Mouse (Mus musculus): ENCODE data around the gene Rasgrp3. TPM values are rescaled to one million over a fixed set of nuclear protein-coding genes. Genes with fewer than 3 reads are reported as not detected.
"Not testable (repeated sequence)": the region's sequence is repeated elsewhere in the genome, so short reads cannot be mapped to it uniquely, and the experiment has no call there.

Gene Rasgrp3
- polyA plus RNA-seq, 1 experiment from 2014 or later, result 24.5 TPM

GRCm38 (mm10) chr17:75441260-75441830 lies 5.6 kb downstream of the Rasgrp3 start:
- no peak overlapping the region for H3K4me3 ChIP-seq (ENCODE audit: low read depth, low read length)
- WGBS, result 61% methylated on average over 5 of the region's 5 CpGs
- no peak overlapping the region for H3K27ac ChIP-seq (ENCODE audit: low read depth)
- no peaks in the 10 kb centered on the region for H3K36me3 ChIP-seq (ENCODE audit: insufficient read depth)
- no peak overlapping the region for H3K4me2 ChIP-seq
- no peaks in the 10 kb centered on the region for H3K4me1 ChIP-seq (ENCODE audit: insufficient read depth)
- no peak overlapping the region for H3K9ac ChIP-seq
- no peak for TF ChIP-seq CTCF (IDR thresholded peaks at IDR 0.05; ENCODE audit: low read depth)
- H3K9me3 ChIP-seq (ENCODE audit: low read depth, low read length), result no peaks in the 10 kb centered on the region
- no peak for ATAC-seq (ENCODE audit: insufficient read depth)
- DNase-seq, result no peak
- H3K27me3 ChIP-seq (ENCODE audit: insufficient read depth, low read length), result no peaks in the 10 kb centered on the region

- Histone ChIP-seq H3K4me1 (ENCODE audit: insufficient read depth) (no peaks in the 10 kb centered on the region), H3K27ac (ENCODE audit: low read depth) (no peak overlapping the region), H3K9me3 (ENCODE audit: low read depth, low read length) (no peaks in the 10 kb centered on the region), H3K4me2 (no peak overlapping the region), H3K9ac (no peak overlapping the region), H3K36me3 (ENCODE audit: insufficient read depth) (no peaks in the 10 kb centered on the region), H3K4me3 (ENCODE audit: low read depth, low read length) (no peak overlapping the region), H3K27me3 (ENCODE audit: insufficient read depth, low read length) (no peaks in the 10 kb centered on the region)
- no peak for TF ChIP-seq CTCF (IDR thresholded peaks at IDR 0.05; ENCODE audit: low read depth)
- DNase-seq (no peak), ATAC-seq (ENCODE audit: insufficient read depth) (no peak)
- 95% methylated on average over 8 of the region's 8 CpGs for WGBS
Measured at GRCm38 (mm10) chr17:75442352-75442751, 6.7 kb downstream of the Rasgrp3 start.

GRCm38 (mm10) chr17:75443064-75443621 lies 7.4 kb downstream of the Rasgrp3 start:
- no peak overlapping the region for H3K4me2 ChIP-seq
- TF ChIP-seq CTCF (IDR thresholded peaks at IDR 0.05; ENCODE audit: low read depth), result no peak
- 66% methylated on average over 6 of the region's 6 CpGs for WGBS

GRCm38 (mm10) chr17:75448257-75448656 lies 12.6 kb downstream of the Rasgrp3 start:
- Histone ChIP-seq H3K27me3 (ENCODE audit: insufficient read depth, low read length) (no peaks in the 10 kb centered on the region), H3K27ac (ENCODE audit: low read depth) (no peak overlapping the region), H3K9me3 (ENCODE audit: low read depth, low read length) (no peaks in the 10 kb centered on the region), H3K4me2 (no peak overlapping the region), H3K4me1 (ENCODE audit: insufficient read depth) (no peaks in the 10 kb centered on the region), H3K4me3 (ENCODE audit: low read depth, low read length) (no peak overlapping the region), H3K36me3 (ENCODE audit: insufficient read depth) (no peaks in the 10 kb centered on the region), H3K9ac (no peak overlapping the region)
- 91% methylated on average over 3 of the region's 3 CpGs for whole genome bisulfite sequencing
- TF ChIP-seq CTCF (IDR thresholded peaks at IDR 0.05; ENCODE audit: low read depth), result no peak
- no peak for DNase-seq
- no peak for ATAC-seq (ENCODE audit: insufficient read depth)

More at GRCm38 (mm10) chr17:75443064-75443621, 7.4 kb downstream of the Rasgrp3 start:
- Histone ChIP-seq H3K36me3 (ENCODE audit: insufficient read depth) (no peaks in the 10 kb centered on the region), H3K27ac (ENCODE audit: low read depth) (no peak overlapping the region), H3K9ac (no peak overlapping the region), H3K9me3 (ENCODE audit: low read depth, low read length) (no peaks in the 10 kb centered on the region), H3K4me3 (ENCODE audit: low read depth, low read length) (no peak overlapping the region), H3K27me3 (ENCODE audit: insufficient read depth, low read length) (no peaks in the 10 kb centered on the region), H3K4me1 (ENCODE audit: insufficient read depth) (no peaks in the 10 kb centered on the region)
- DNase-seq (no peak), ATAC-seq (ENCODE audit: insufficient read depth) (no peak)

- ATAC-seq (ENCODE audit: insufficient read depth) (no peak), DNase-seq (no peak)
- no peaks in the 10 kb centered on the region for H3K4me1 ChIP-seq (ENCODE audit: insufficient read depth)
Measured at GRCm38 (mm10) chr17:75449022-75449421, 13.3 kb downstream of the Rasgrp3 start.

GRCm38 (mm10) chr17:75452313-75452712 lies 16.6 kb downstream of the Rasgrp3 start:
- no peak for TF ChIP-seq CTCF (IDR thresholded peaks at IDR 0.05; ENCODE audit: low read depth)
- DNase-seq (no peak), ATAC-seq (ENCODE audit: insufficient read depth) (no peak)
- no peaks in the 10 kb centered on the region for H3K9me3 ChIP-seq (ENCODE audit: low read depth, low read length)
- no peak overlapping the region for H3K27ac ChIP-seq (ENCODE audit: low read depth)
- no peak overlapping the region for H3K4me3 ChIP-seq (ENCODE audit: low read depth, low read length)
- H3K9ac ChIP-seq, result no peak overlapping the region
- 74% methylated on average over 4 of the region's 4 CpGs for WGBS
- no peaks in the 10 kb centered on the region for H3K27me3 ChIP-seq (ENCODE audit: insufficient read depth, low read length)
- no peaks in the 10 kb centered on the region for H3K4me1 ChIP-seq (ENCODE audit: insufficient read depth)
- no peak overlapping the region for H3K4me2 ChIP-seq
- no peaks in the 10 kb centered on the region for H3K36me3 ChIP-seq (ENCODE audit: insufficient read depth)

More at GRCm38 (mm10) chr17:75449022-75449421, 13.3 kb downstream of the Rasgrp3 start:
- 34% methylated on average over 1 of the region's 1 CpGs for whole genome bisulfite sequencing
- Histone ChIP-seq H3K9ac (no peak overlapping the region), H3K36me3 (ENCODE audit: insufficient read depth) (no peaks in the 10 kb centered on the region), H3K9me3 (ENCODE audit: low read depth, low read length) (no peaks in the 10 kb centered on the region), H3K4me2 (no peak overlapping the region), H3K27ac (ENCODE audit: low read depth) (no peak overlapping the region), H3K4me3 (ENCODE audit: low read depth, low read length) (no peak overlapping the region), H3K27me3 (ENCODE audit: insufficient read depth, low read length) (no peaks in the 10 kb centered on the region)
- TF ChIP-seq CTCF (IDR thresholded peaks at IDR 0.05; ENCODE audit: low read depth), result no peak

GRCm38 (mm10) chr17:75453639-75454038 lies 17.9 kb downstream of the Rasgrp3 start:
- Histone ChIP-seq H3K9ac (no peak overlapping the region), H3K4me1 (ENCODE audit: insufficient read depth) (no peaks in the 10 kb centered on the region), H3K27ac (ENCODE audit: low read depth) (no peak overlapping the region), H3K36me3 (ENCODE audit: insufficient read depth) (no peaks in the 10 kb centered on the region), H3K27me3 (ENCODE audit: insufficient read depth, low read length) (no peaks in the 10 kb centered on the region), H3K4me2 (no peak overlapping the region), H3K9me3 (ENCODE audit: low read depth, low read length) (no peaks in the 10 kb centered on the region), H3K4me3 (ENCODE audit: low read depth, low read length) (no peak overlapping the region)
- no peak for TF ChIP-seq CTCF (IDR thresholded peaks at IDR 0.05; ENCODE audit: low read depth)
- ATAC-seq (ENCODE audit: insufficient read depth), result no peak
- DNase-seq, result no peak

GRCm38 (mm10) chr17:75456096-75456495 lies 20.4 kb downstream of the Rasgrp3 start:
- not testable (repeated sequence) for DNase-seq; H3K27me3 ChIP-seq (ENCODE audit: insufficient read depth, low read length); H3K4me2 ChIP-seq; H3K9me3 ChIP-seq (ENCODE audit: low read depth, low read length); H3K4me3 ChIP-seq (ENCODE audit: low read depth, low read length); H3K4me1 ChIP-seq (ENCODE audit: insufficient read depth); ATAC-seq (ENCODE audit: insufficient read depth); H3K36me3 ChIP-seq (ENCODE audit: insufficient read depth); H3K27ac ChIP-seq (ENCODE audit: low read depth); H3K9ac ChIP-seq
- WGBS, result 91% methylated on average over 9 of the region's 9 CpGs

Data from lung, embryonic 14.5 days (tissue).